Mouse (Mus musculus) retina, embryonic 14.5 days (tissue): ENCODE measurements around the gene Lipt1.

Experiments
- DNase-seq: peaks from one replicate; pipeline ENCODE4 v3.0.0-alpha.2; 2015; ENCODE audit warnings: low spot score

The Lipt1 gene

DNA sequence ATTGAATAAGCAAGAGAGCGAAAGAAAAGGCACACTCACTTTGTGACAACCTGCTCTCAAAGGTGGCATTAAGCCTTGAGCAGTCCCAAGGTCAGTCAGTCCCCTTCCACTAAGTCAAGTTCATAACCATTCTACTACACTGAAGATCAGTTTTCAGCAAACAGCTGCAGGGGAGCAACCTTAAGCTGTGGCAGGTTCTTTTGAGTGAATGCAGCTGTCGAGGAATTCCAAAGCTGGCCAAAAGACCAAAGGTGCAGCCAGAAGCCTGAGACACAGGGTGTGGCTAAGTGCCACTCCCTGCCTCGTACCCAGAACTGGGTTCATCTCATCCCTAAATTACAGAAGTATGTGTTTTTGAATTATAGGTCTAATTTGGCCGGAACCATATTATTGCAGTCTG, 28.3 kb downstream of the Lipt1 start:
- DNase-seq: no peak

DNA sequence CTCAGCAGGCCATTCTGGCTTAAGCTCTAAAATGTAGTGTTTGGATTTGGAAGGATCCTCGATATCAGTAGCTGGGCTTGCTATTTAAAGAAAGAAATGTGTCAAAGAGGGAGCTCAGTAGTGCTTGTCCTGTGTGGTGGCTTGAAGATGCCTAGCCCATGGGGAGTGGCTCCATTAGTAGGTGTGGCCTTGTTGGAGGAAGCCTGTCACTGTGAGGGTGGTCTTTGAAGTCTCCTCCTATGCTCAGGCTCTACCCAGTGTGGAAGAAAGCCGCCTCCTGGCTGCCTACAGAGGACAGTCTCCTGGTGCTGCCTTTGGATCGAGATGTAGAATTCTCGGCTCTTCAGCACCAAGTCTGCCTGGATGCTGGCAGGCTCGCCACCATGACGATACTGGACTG, 28.8 kb downstream of the Lipt1 start:
- DNase-seq: no peak

DNA sequence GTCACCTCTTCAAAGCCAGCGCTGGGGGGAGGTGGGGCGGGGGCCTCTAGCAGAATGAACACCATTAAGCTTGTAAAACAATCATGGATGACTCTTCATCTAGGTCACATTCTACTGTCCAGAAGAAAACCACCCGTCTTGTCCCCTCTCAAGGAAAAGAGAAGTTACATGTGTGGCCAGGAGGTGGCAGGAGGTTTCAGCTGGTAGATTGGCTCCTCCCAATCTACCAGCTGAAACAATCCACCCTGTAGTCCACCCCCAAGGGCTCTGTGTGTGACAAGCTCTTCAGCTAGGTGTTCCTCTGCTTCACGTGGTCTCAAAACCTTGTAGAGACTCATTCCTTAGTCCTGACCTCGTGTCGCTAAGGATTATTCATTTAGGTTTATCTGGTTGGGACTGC, 31.6 kb downstream of the Lipt1 start:
- DNase-seq: peak; percentile 48

DNA sequence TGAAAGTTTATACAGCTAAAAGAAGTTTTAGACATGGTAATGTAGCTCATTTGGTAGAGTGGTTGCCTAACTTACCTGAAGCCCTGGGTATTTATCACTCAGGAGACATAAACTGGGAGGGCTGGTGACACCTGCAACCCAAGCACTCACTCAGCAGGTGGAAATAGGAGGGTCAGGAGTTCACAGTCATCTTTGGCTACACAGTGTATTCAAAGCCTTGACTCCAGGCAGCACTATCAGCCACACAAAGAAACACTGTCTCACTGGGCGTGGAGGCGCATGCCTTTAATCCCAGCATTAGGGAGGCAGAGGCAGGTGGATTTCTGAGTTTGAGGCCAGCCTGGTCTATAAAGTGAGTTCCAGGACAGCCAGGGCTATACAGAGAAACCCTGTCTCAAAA, 41.2 kb downstream of the Lipt1 start:
- DNase-seq: no peak

DNA sequence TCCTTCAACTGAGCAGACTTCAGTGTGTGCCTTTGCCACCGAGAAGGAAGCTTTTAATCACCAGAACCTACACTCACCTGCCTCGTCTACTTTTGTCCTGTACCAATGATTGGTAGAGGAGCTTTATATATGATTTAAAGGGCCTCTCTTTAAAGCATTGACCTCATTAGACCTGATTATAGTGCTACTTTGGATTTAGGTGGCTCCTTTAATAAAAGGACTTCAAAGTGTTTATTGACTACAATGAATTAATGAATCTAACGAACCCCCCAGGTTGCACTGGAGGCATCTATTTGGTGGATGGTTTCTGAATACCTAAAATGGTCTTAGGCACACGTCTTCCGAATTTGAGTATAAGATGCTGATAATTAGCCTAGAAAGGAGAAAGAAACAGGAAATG, 44.9 kb downstream of the Lipt1 start, which contains the start of gene Lyg2:
TSS of gene Lyg2 (minus strand) at position 101 of the 400 bp plus-strand sequence.
- no peak for DNase-seq

DNA sequence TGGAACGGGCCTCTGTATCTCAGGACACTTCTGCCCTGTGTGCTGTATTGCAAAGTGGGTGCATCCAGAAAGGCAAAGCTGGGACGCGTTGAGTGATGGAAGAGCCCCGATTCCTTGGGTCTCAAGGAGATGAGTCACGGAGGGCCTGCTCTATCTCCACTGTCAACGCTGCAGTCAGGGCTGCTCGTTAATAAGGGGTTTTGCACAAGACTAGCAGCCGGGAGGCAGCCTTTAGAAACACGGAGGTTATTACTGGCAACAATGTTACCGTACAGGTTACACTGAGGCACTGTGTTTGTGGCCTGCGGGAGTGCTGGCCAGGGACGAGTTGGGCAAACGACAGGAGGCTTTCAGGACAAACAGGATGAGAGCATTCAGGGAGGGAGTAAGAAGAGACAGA, 46.1 kb downstream of the Lipt1 start:
- DNase-seq: no peak

DNA sequence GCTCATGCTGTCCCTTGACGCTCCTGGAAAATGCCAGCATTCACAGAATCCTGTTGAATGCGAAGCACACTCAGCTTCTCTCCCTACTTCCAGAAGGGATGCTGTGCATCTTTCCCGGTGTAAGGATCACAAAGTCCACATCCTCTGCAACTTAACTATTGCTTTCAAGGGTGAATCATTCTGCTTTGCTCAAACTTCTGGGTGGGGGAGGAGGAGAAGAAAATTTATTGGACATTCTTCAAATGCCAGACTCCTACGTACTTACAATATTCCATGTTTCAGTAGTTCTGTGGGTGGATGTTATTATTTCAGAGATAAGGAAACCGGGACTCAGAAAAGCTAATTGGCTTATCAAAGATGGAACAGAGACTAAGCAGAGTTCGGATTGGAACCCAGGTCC, 46.6 kb downstream of the Lipt1 start:
- DNase-seq: no peak

DNA sequence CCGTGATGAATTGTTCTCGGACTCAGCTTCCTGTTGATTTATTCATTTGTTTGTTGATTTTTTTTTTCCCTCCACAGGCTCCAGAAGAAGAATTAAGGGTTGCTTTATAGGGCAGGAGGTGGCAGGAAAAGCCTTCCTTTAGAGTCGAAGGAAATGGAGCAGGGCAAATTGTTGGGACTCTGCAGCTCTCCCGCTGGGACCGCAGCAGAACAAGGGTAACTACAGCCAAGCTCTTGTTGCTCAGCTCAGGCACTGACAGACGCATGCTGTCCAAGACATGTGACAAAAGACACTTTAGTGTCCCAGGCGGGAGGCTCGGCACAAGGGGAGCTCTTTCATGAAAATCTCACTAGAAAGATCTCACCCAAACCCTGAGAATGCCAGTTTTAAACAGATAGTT, 51.0 kb downstream of the Lipt1 start:
- no peak for DNase-seq
